Mouse (Mus musculus): Measurements from ENCODE around the gene Zfp931. TPM values are rescaled to one million over a fixed set of nuclear protein-coding genes. Genes with fewer than 3 reads are reported as not detected.
"Not testable (repeated sequence)": the region's sequence is repeated elsewhere in the genome, so short reads cannot be mapped to it uniquely, and the experiment has no call there.

Zfp931 gene
- polyA plus RNA-seq, 1 experiment: 17.1 TPM

GRCm38 (mm10) chr2:178058195-178058594, 20.1 kb downstream of the Zfp931 start:
- TF ChIP-seq POLR2A (IDR thresholded peaks at IDR 0.05; ENCODE audit: borderline replicate concordance, insufficient read depth, low read length) (no peak), CTCF (IDR thresholded peaks at IDR 0.05; ENCODE audit: borderline replicate concordance, insufficient read depth, low read depth, low read length) (peak; percentile 45; the same call in 1 of the 2 replicates)
- 5% methylated on average over 1 of the region's 1 CpGs for WGBS
- H3K4me3 ChIP-seq (replicated peaks; ENCODE audit: insufficient read depth, low read depth, low read length): no peak overlapping the region
- DNase-seq: peak; percentile 19 to 31
- H3K27me3 ChIP-seq (ENCODE audit: control insufficient read depth, insufficient read depth, low read length): no peaks in the 10 kb centered on the region
- no peak overlapping the region for H3K27ac ChIP-seq (ENCODE audit: insufficient read depth, low read length)
- no peaks in the 10 kb centered on the region for H3K4me1 ChIP-seq (ENCODE audit: control insufficient read depth, insufficient read depth, low read length)

GRCm38 (mm10) chr2:178027601-178028000, 50.7 kb downstream of the Zfp931 start:
- H3K27ac ChIP-seq (ENCODE audit: insufficient read depth, low read length); H3K27me3 ChIP-seq (ENCODE audit: control insufficient read depth, insufficient read depth, low read length); DNase-seq; H3K4me1 ChIP-seq (ENCODE audit: control insufficient read depth, insufficient read depth, low read length); H3K4me3 ChIP-seq (replicated peaks; ENCODE audit: insufficient read depth, low read depth, low read length): not testable (repeated sequence)
- WGBS: 97% methylated on average over 3 of the region's 3 CpGs

- DNase-seq: peak in 1 of 2 experiments; percentile 4
- WGBS: 13% methylated on average over 2 of the region's 2 CpGs
- not testable (repeated sequence) for H3K27ac ChIP-seq (ENCODE audit: insufficient read depth, low read length); H3K4me1 ChIP-seq (ENCODE audit: control insufficient read depth, insufficient read depth, low read length); H3K27me3 ChIP-seq (ENCODE audit: control insufficient read depth, insufficient read depth, low read length)
- peak overlapping the region; percentile 15 for H3K4me3 ChIP-seq (replicated peaks; ENCODE audit: insufficient read depth, low read depth, low read length)
Observed at GRCm38 (mm10) chr2:178023861-178024260, 54.4 kb downstream of the Zfp931 start.

GRCm38 (mm10) chr2:178023011-178023611, 55.2 kb downstream of the Zfp931 start, which contains the start of gene Zfp971:
Gene Zfp971 (plus strand): TSS chr2:178023284.
- peak within 1 kb of the TSS; percentile 65 for H3K4me3 ChIP-seq (replicated peaks; ENCODE audit: insufficient read depth, low read depth, low read length)
- H3K4me1 ChIP-seq (ENCODE audit: control insufficient read depth, insufficient read depth, low read length); H3K27me3 ChIP-seq (ENCODE audit: control insufficient read depth, insufficient read depth, low read length); H3K27ac ChIP-seq (ENCODE audit: insufficient read depth, low read length): not testable (repeated sequence)
- peak; percentile 66 to 77 for DNase-seq
- WGBS: under 1% methylated on average over 15 of the region's 15 CpGs

- WGBS: 83% methylated on average over 8 of the region's 8 CpGs
- H3K4me1 ChIP-seq (ENCODE audit: control insufficient read depth, insufficient read depth, low read length); H3K4me3 ChIP-seq (replicated peaks; ENCODE audit: insufficient read depth, low read depth, low read length); DNase-seq; H3K27ac ChIP-seq (ENCODE audit: insufficient read depth, low read length); H3K27me3 ChIP-seq (ENCODE audit: control insufficient read depth, insufficient read depth, low read length): not testable (repeated sequence)
Observed at GRCm38 (mm10) chr2:178020773-178021172, 57.5 kb downstream of the Zfp931 start.

GRCm38 (mm10) chr2:178019486-178019885, 58.8 kb downstream of the Zfp931 start:
- H3K4me3 ChIP-seq (replicated peaks; ENCODE audit: insufficient read depth, low read depth, low read length): not testable (repeated sequence)

More at GRCm38 (mm10) chr2:178019486-178019885, 58.8 kb downstream of the Zfp931 start:
- WGBS: 87% methylated on average over 3 of the region's 3 CpGs
- not testable (repeated sequence) for H3K27ac ChIP-seq (ENCODE audit: insufficient read depth, low read length); DNase-seq; H3K4me1 ChIP-seq (ENCODE audit: control insufficient read depth, insufficient read depth, low read length); H3K27me3 ChIP-seq (ENCODE audit: control insufficient read depth, insufficient read depth, low read length)

Other genes with a start within 250 kb of the Zfp931 start
- gene Gm14325, start 238.1 kb downstream of the Zfp931 start, polyA plus RNA-seq (2012; rRNA removed): 67.2 and 74.2 TPM in 2 replicates
- 3.4 and 4.1 TPM in 2 replicates for gene Gm14327, start 181.4 kb downstream of the Zfp931 start, polyA plus RNA-seq (2012; rRNA removed)
- 0.39 and 1.8 TPM in 2 replicates for gene Zfp972, start 152.9 kb downstream of the Zfp931 start, polyA plus RNA-seq (2012; rRNA removed)
- gene Gm14326, start 121.2 kb downstream of the Zfp931 start, polyA plus RNA-seq (2012; rRNA removed): 21.8 and 22.1 TPM in 2 replicates
- gene Zfp971, start 55.2 kb downstream of the Zfp931 start, polyA plus RNA-seq (2012; rRNA removed): 15.4 and 15.9 TPM in 2 replicates
- 75.5 and 79.8 TPM in 2 replicates for gene Phactr3, start 40.5 kb upstream of the Zfp931 start, polyA plus RNA-seq (2012; rRNA removed)

All from cerebellum, adult 2 months (tissue).